Mouse (Mus musculus): ENCODE measurements around the gene Has1. TPM values are rescaled to one million over a fixed set of nuclear protein-coding genes. Genes with fewer than 3 reads are reported as not detected.

Gene Has1
- total and polyA plus RNA-seq, 2 experiments = not detected

GRCm38 (mm10) chr17:17830731-17831130 is 24.3 kb downstream of the Has1 start:
- H3K4me3 ChIP-seq (ENCODE audit: insufficient read depth, low read depth, low read length) = no peak overlapping the region
- WGBS = 76% methylated on average over 7 of the region's 7 CpGs
- peaks cover 5% of the 10 kb centered on the region; the same call in 1 of the 2 replicates for H3K4me1 ChIP-seq (ENCODE audit: control insufficient read depth, insufficient read depth, low read length)
- no peaks in the 10 kb centered on the region for H3K36me3 ChIP-seq (ENCODE audit: control insufficient read depth, insufficient read depth, low read length)
- H3K27me3 ChIP-seq (ENCODE audit: control insufficient read depth, insufficient read depth, low read length) = no peaks in the 10 kb centered on the region
- TF ChIP-seq POLR2A (IDR thresholded peaks at IDR 0.05; ENCODE audit: extremely low read depth, insufficient read depth, low read length) (no peak), CTCF (IDR thresholded peaks at IDR 0.05; ENCODE audit: low read depth, low read length) (no peak)
- H3K27ac ChIP-seq (replicated peaks; ENCODE audit: insufficient read depth, low read depth, low read length) = no peak overlapping the region
- DNase-seq (ENCODE audit: extremely low read depth, low read depth, low spot score) = no peak
- H3K9ac ChIP-seq (ENCODE audit: low read depth, low read length) = no peak overlapping the region
- H3K79me2 ChIP-seq (ENCODE audit: control insufficient read depth, insufficient read depth, low read length) = no peaks in the 10 kb centered on the region

- Histone ChIP-seq H3K27me3 (ENCODE audit: control insufficient read depth, insufficient read depth, low read length) (no peaks in the 10 kb centered on the region), H3K36me3 (ENCODE audit: control insufficient read depth, insufficient read depth, low read length) (no peaks in the 10 kb centered on the region), H3K4me1 (ENCODE audit: control insufficient read depth, insufficient read depth, low read length) (peaks cover 5% of the 10 kb centered on the region; the same call in 1 of the 2 replicates), H3K27ac (replicated peaks; ENCODE audit: insufficient read depth, low read depth, low read length) (no peak overlapping the region), H3K4me3 (ENCODE audit: insufficient read depth, low read depth, low read length) (no peak overlapping the region), H3K9ac (ENCODE audit: low read depth, low read length) (no peak overlapping the region), H3K79me2 (ENCODE audit: control insufficient read depth, insufficient read depth, low read length) (no peaks in the 10 kb centered on the region)
- TF ChIP-seq CTCF (IDR thresholded peaks at IDR 0.05; ENCODE audit: low read depth, low read length) = no peak
- TF ChIP-seq POLR2A (IDR thresholded peaks at IDR 0.05; ENCODE audit: extremely low read depth, insufficient read depth, low read length) = no peak
- 81% methylated on average over 23 of the region's 23 CpGs for WGBS
- no peak for DNase-seq (ENCODE audit: extremely low read depth, low read depth, low spot score)
Observed at GRCm38 (mm10) chr17:17829816-17830535, 25.0 kb downstream of the Has1 start.

- 59% methylated on average over 6 of the region's 6 CpGs for WGBS
- Histone ChIP-seq H3K27ac (replicated peaks; ENCODE audit: insufficient read depth, low read depth, low read length) (no peak overlapping the region), H3K36me3 (ENCODE audit: control insufficient read depth, insufficient read depth, low read length) (no peaks in the 10 kb centered on the region), H3K4me1 (ENCODE audit: control insufficient read depth, insufficient read depth, low read length) (peaks cover 5% of the 10 kb centered on the region; the same call in 1 of the 2 replicates), H3K4me3 (ENCODE audit: insufficient read depth, low read depth, low read length) (no peak overlapping the region; the same call in 1 of the 2 replicates), H3K9ac (ENCODE audit: low read depth, low read length) (no peak overlapping the region), H3K27me3 (ENCODE audit: control insufficient read depth, insufficient read depth, low read length) (no peaks in the 10 kb centered on the region), H3K79me2 (ENCODE audit: control insufficient read depth, insufficient read depth, low read length) (no peaks in the 10 kb centered on the region)
- no peak for TF ChIP-seq POLR2A (IDR thresholded peaks at IDR 0.05; ENCODE audit: extremely low read depth, insufficient read depth, low read length)
- no peak for TF ChIP-seq CTCF (IDR thresholded peaks at IDR 0.05; ENCODE audit: low read depth, low read length)
- DNase-seq (ENCODE audit: extremely low read depth, low read depth, low spot score) = no peak
Observed at GRCm38 (mm10) chr17:17829052-17829785, 25.8 kb downstream of the Has1 start.

- no peaks in the 10 kb centered on the region; the same call in 1 of the 2 replicates for H3K27me3 ChIP-seq (ENCODE audit: control insufficient read depth, insufficient read depth, low read length)
Observed at GRCm38 (mm10) chr17:17828191-17828981, 26.6 kb downstream of the Has1 start.

GRCm38 (mm10) chr17:17827658-17828190 is 27.3 kb downstream of the Has1 start:
- no peaks in the 10 kb centered on the region for H3K36me3 ChIP-seq (ENCODE audit: control insufficient read depth, insufficient read depth, low read length)
- H3K79me2 ChIP-seq (ENCODE audit: control insufficient read depth, insufficient read depth, low read length) = no peaks in the 10 kb centered on the region
- H3K27me3 ChIP-seq (ENCODE audit: control insufficient read depth, insufficient read depth, low read length) = no peaks in the 10 kb centered on the region; the same call in 1 of the 2 replicates
- peak overlapping the region; percentile 93 for H3K4me3 ChIP-seq (ENCODE audit: insufficient read depth, low read depth, low read length)
- TF ChIP-seq CTCF (IDR thresholded peaks at IDR 0.05; ENCODE audit: low read depth, low read length) = no peak
- no peak for TF ChIP-seq POLR2A (IDR thresholded peaks at IDR 0.05; ENCODE audit: extremely low read depth, insufficient read depth, low read length)
- no peak for DNase-seq (ENCODE audit: extremely low read depth, low read depth, low spot score)
- WGBS = under 1% methylated on average over 13 of the region's 13 CpGs
- peak overlapping the region; percentile 60 for H3K27ac ChIP-seq (replicated peaks; ENCODE audit: insufficient read depth, low read depth, low read length)
- H3K9ac ChIP-seq (ENCODE audit: low read depth, low read length) = peak overlapping the region; percentile 80
- H3K4me1 ChIP-seq (ENCODE audit: control insufficient read depth, insufficient read depth, low read length) = peaks cover 5% of the 10 kb centered on the region; the same call in 1 of the 2 replicates

More at GRCm38 (mm10) chr17:17828191-17828981, 26.6 kb downstream of the Has1 start:
- Histone ChIP-seq H3K4me1 (ENCODE audit: control insufficient read depth, insufficient read depth, low read length) (peaks cover 5% of the 10 kb centered on the region; the same call in 1 of the 2 replicates), H3K36me3 (ENCODE audit: control insufficient read depth, insufficient read depth, low read length) (no peaks in the 10 kb centered on the region), H3K4me3 (ENCODE audit: insufficient read depth, low read depth, low read length) (peak overlapping the region; percentile 93), H3K27ac (replicated peaks; ENCODE audit: insufficient read depth, low read depth, low read length) (peak overlapping the region; percentile 60), H3K9ac (ENCODE audit: low read depth, low read length) (peak overlapping the region; percentile 80), H3K79me2 (ENCODE audit: control insufficient read depth, insufficient read depth, low read length) (no peaks in the 10 kb centered on the region)
- DNase-seq (ENCODE audit: extremely low read depth, low read depth, low spot score) = no peak
- 20% methylated on average over 14 of the region's 15 CpGs for WGBS
- TF ChIP-seq CTCF (IDR thresholded peaks at IDR 0.05; ENCODE audit: low read depth, low read length) (no peak), POLR2A (IDR thresholded peaks at IDR 0.05; ENCODE audit: extremely low read depth, insufficient read depth, low read length) (no peak)

Measured in liver, adult 2 months (tissue).